Mouse (Mus musculus): ENCODE data around the gene Olfr891.

Olfr891 gene
- long read RNA-seq, experiment 1, result 0 reads
- long read RNA-seq, experiment 2, result 0 reads

DNA sequence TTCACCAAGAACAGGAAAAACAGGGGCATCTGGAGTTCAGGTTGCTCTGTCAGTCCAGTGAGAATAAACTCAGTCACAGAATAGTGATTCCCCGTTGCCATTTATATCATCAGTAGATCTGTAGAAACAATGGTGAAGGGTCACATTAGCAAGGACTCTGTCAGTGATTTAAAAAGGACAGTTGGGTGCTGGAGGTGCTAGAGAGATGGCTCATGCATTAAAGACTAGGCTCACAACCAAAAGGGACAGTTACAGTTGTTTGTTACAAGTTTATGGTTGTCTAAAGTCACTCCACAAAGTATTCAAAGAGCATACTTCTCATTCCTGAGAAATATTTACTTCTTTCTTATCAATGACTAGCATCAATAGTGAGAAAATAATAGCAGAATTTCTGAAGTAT is at the start of gene Olfr891:
Gene Olfr891, minus strand, starts transcription at position 101 of the 400 bp plus-strand sequence.
- intact Hi-C loops (cut with DNase I), result no loop called here

- intact Hi-C loops (cut with DNase I), result no loop called here
Observed at GRCm38 (mm10) chr9:38217755-38218154, 37.1 kb upstream of the Olfr891 start, which contains the start of gene Olfr894. Gene Olfr894 (plus strand): TSS chr9:38218055.

DNA sequence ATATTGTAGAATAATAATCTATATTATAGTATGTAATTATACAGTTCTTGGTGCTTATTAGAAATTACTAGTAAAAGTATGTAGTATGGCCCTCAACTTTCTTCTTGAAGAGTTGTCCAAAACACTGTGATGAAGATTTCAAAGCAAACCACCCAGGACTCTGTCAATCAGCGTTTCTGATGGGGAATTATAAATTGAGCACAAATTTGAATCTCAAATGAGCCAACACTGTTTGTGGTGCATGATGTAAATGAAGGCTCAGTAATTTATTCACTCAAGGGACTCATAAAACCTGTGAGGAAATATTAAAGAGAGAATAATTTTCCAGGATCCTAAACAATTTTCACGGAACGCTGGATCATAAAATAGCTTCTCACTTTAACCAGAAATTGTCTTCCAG is 27.4 kb upstream of the Olfr891 start, which contains the start of gene Olfr893:
Gene Olfr893, plus strand, starts transcription at position 301 of the 400 bp plus-strand sequence.
- intact Hi-C loops (cut with DNase I), result no loop called here

- intact Hi-C loops (cut with DNase I), result loop anchor here (5.0 kb wide), 1 partner anchor 114 kb away; no protein-coding TSS in a partner anchor
Observed at GRCm38 (mm10) chr9:38168341-38168740, 12.3 kb downstream of the Olfr891 start.

GRCm38 (mm10) chr9:38142217-38142616 is 38.4 kb downstream of the Olfr891 start, which contains the start of gene Olfr890:
Gene Olfr890 (plus strand): TSS chr9:38142517.
- intact Hi-C loops (cut with DNase I), result no loop called here
